Mouse (Mus musculus) forebrain, embryonic 14.5 days (tissue): Measurements from ENCODE around the gene Zfp808. TPM values are rescaled to one million over a fixed set of nuclear protein-coding genes. Genes with fewer than 3 reads are reported as not detected.
"Not testable (repeated sequence)": the region's sequence is repeated elsewhere in the genome, so short reads cannot be mapped to it uniquely, and the experiment has no call there.

Experiments used
- ATAC-seq: fragments of 200-750 bp; cut with Nextera tagmentation; 2 replicates; pipeline ENCODE4 v1.8.0; 2017; ENCODE audit warnings: mild to moderate bottlenecking, moderate library complexity
- DNase-seq: peaks from one replicate; pipeline ENCODE4 v3.0.0-alpha.2; 2015; ENCODE audit warnings: low spot score
- H3K27ac ChIP-seq: fragments of 300-500 bp; sonication (generic); 2 replicates; pipeline ENCODE4 v1.5.1; 2014; ENCODE audit warnings: low read depth, mild to moderate bottlenecking, control low read depth, low read length, moderate library complexity
- H3K27me3 ChIP-seq: fragments of 300-500 bp; sonication (generic); replicated peaks from 2 replicates; pipeline ENCODE4 v1.6.1; 2014; ENCODE audit warnings: low read length, control low read depth, mixed read lengths; ENCODE audit not compliant: control insufficient read depth, insufficient read depth
- H3K36me3 ChIP-seq: fragments of 300-500 bp; sonication (generic); 2 replicates; pipeline ENCODE4 v1.6.1; 2014; ENCODE audit warnings: low read length, control low read depth; ENCODE audit not compliant: control insufficient read depth, insufficient read depth
- H3K4me1 ChIP-seq: fragments of 300-500 bp; sonication (generic); 2 replicates; pipeline ENCODE4 v1.6.1; 2014; ENCODE audit warnings: antibody characterized with exemption, low read length, control low read depth; ENCODE audit not compliant: control insufficient read depth, insufficient read depth
- H3K4me2 ChIP-seq: fragments of 300-500 bp; sonication (generic); 2 replicates; pipeline ENCODE4 v1.6.1; 2014; ENCODE audit warnings: mild to moderate bottlenecking, control low read depth, low read length
- H3K4me3 ChIP-seq: fragments of 300-500 bp; sonication (generic); 2 replicates; pipeline ENCODE4 v1.5.1; 2014; ENCODE audit warnings: low read depth, low read length, control low read depth
- H3K9ac ChIP-seq: fragments of 300-500 bp; sonication (generic); 2 replicates; pipeline ENCODE4 v1.6.1; 2014; ENCODE audit warnings: mild to moderate bottlenecking, low read length, control low read depth, moderate library complexity
- H3K9me3 ChIP-seq: fragments of 300-500 bp; sonication (generic); replicated peaks from 2 replicates; pipeline ENCODE4 v1.6.1; 2016; ENCODE audit warnings: low read length, control low read depth, mixed read lengths; ENCODE audit not compliant: control insufficient read depth
- whole genome bisulfite sequencing: fragments of 180-500 bp; shearing (Covaris S2); extraction: QIAGEN DNeasy Blood & Tissue Kit; methylation state at CpG from one replicate; pipeline ENCODE4 v1.1.7; 2014; 5-methylcytosine and 5-hydroxymethylcytosine counted together
- polyA plus RNA-seq: library from polyadenylated mRNA; unstranded; fragments of >200 nt; fragmentation: Nextera tagmentation; extraction: Ambion mirVana; gene quantifications from 2 replicates; pipeline ENCODE4 v1.2.1, GENCODE M21; 2014

Zfp808 gene
- polyA plus RNA-seq, 1 experiment from 2014 or later = 3.9 TPM

- ATAC-seq, H3K9ac ChIP-seq, H3K27me3 ChIP-seq, H3K4me1 ChIP-seq, DNase-seq, H3K4me3 ChIP-seq, H3K4me2 ChIP-seq, H3K27ac ChIP-seq, H3K36me3 ChIP-seq: not testable (repeated sequence)
- 88% methylated on average over 9 of the region's 9 CpGs for WGBS
- H3K9me3 ChIP-seq = peaks cover 18% of the 10 kb centered on the region; the same call in 1 of the 2 replicates
Observed at GRCm38 (mm10) chr13:62255226-62255625, 125.5 kb downstream of the Zfp808 start.

- no peak for DNase-seq
- Histone ChIP-seq H3K27me3 (no peaks in the 10 kb centered on the region), H3K36me3 (no peaks in the 10 kb centered on the region), H3K4me3 (no peak overlapping the region), H3K27ac (no peak overlapping the region), H3K4me1 (no peaks in the 10 kb centered on the region), H3K9ac (no peak overlapping the region), H3K9me3 (peaks cover 35% of the 10 kb centered on the region), H3K4me2 (no peak overlapping the region)
- WGBS = 80% methylated on average over 4 of the region's 4 CpGs
- ATAC-seq = no peak
Observed at GRCm38 (mm10) chr13:62263392-62263791, 133.7 kb downstream of the Zfp808 start.
